Mouse (Mus musculus): ENCODE measurements around the gene Lix1l. TPM values are rescaled to one million over a fixed set of nuclear protein-coding genes. Genes with fewer than 3 reads are reported as not detected.
A peak's percentile ranks its signal among the peaks of the same experiment; 100 is the strongest.

Lix1l gene
- total and polyA plus RNA-seq, 3 experiments = 24.7 to 25.3 (median 25.2) TPM

GRCm38 (mm10) chr3:96597435-96597891 lies 3.5 kb upstream of the Lix1l start:
- Histone ChIP-seq H3K79me2 (replicated peaks; ENCODE audit: control insufficient read depth, insufficient read depth, low read length) (no peaks in the 10 kb centered on the region), H3K4me1 (ENCODE audit: control insufficient read depth, insufficient read depth, low read length) (peaks cover 10% of the 10 kb centered on the region), H3K4me3 (peak overlapping the region; percentile 67), H3K36me3 (ENCODE audit: control insufficient read depth, insufficient read depth, low read length) (peaks cover 2% of the 10 kb centered on the region; the same call in 1 of the 2 replicates), H3K9ac (ENCODE audit: low read depth, low read length) (peak overlapping the region; percentile 61), H3K27ac (peak overlapping the region; percentile 70), H3K27me3 (ENCODE audit: control insufficient read depth, insufficient read depth, low read length) (no peaks in the 10 kb centered on the region)
- intact Hi-C loops (cut with DNase I) = no loop called here
- peak; percentile 44 to 65 for DNase-seq
- 1% methylated on average over 40 of the region's 40 CpGs for WGBS
- TF ChIP-seq POLR2A (IDR thresholded peaks at IDR 0.05; ENCODE audit: insufficient read depth, low read depth, low read length) (no peak), EP300 (IDR thresholded peaks at IDR 0.05; ENCODE audit: insufficient read depth, low read depth, low read length) (no peak), CTCF (IDR thresholded peaks at IDR 0.05) (no peak)

- peak overlapping the region; percentile 61 for H3K9ac ChIP-seq (ENCODE audit: low read depth, low read length)
- H3K4me1 ChIP-seq (ENCODE audit: control insufficient read depth, insufficient read depth, low read length) = peaks cover 10% of the 10 kb centered on the region
- intact Hi-C loops (cut with DNase I) = no loop called here
- no peaks in the 10 kb centered on the region for H3K27me3 ChIP-seq (ENCODE audit: control insufficient read depth, insufficient read depth, low read length)
- H3K79me2 ChIP-seq (replicated peaks; ENCODE audit: control insufficient read depth, insufficient read depth, low read length) = no peaks in the 10 kb centered on the region
- peak; percentile 87 for DNase-seq
- 11% methylated on average over 54 of the region's 54 CpGs for WGBS
- H3K27ac ChIP-seq = peak overlapping the region; percentile 70
- TF ChIP-seq POLR2A (IDR thresholded peaks at IDR 0.05; ENCODE audit: insufficient read depth, low read depth, low read length) (peak; percentile 89), EP300 (IDR thresholded peaks at IDR 0.05; ENCODE audit: insufficient read depth, low read depth, low read length) (no peak), CTCF (IDR thresholded peaks at IDR 0.05) (no peak)
- H3K4me3 ChIP-seq = peak overlapping the region; percentile 67
- peaks cover 12% of the 10 kb centered on the region for H3K36me3 ChIP-seq (ENCODE audit: control insufficient read depth, insufficient read depth, low read length)
Measured at GRCm38 (mm10) chr3:96598156-96599068, 2.5 kb upstream of the Lix1l start.

GRCm38 (mm10) chr3:96599069-96599393 lies 1.9 kb upstream of the Lix1l start:
- H3K27ac ChIP-seq = no peak overlapping the region; the same call in 1 of the 2 replicates
- H3K79me2 ChIP-seq (replicated peaks; ENCODE audit: control insufficient read depth, insufficient read depth, low read length) = peaks cover 2% of the 10 kb centered on the region
- peaks cover 15% of the 10 kb centered on the region for H3K36me3 ChIP-seq (ENCODE audit: control insufficient read depth, insufficient read depth, low read length)
- no peak overlapping the region for H3K9ac ChIP-seq (ENCODE audit: low read depth, low read length)
- 84% methylated on average over 8 of the region's 8 CpGs for WGBS
- DNase-seq = no peak
- H3K27me3 ChIP-seq (ENCODE audit: control insufficient read depth, insufficient read depth, low read length) = no peaks in the 10 kb centered on the region
- H3K4me3 ChIP-seq = no peak overlapping the region
- intact Hi-C loops (cut with DNase I) = no loop called here
- TF ChIP-seq EP300 (IDR thresholded peaks at IDR 0.05; ENCODE audit: insufficient read depth, low read depth, low read length) (no peak), POLR2A (IDR thresholded peaks at IDR 0.05; ENCODE audit: insufficient read depth, low read depth, low read length) (no peak), CTCF (IDR thresholded peaks at IDR 0.05) (no peak)
- peaks cover 12% of the 10 kb centered on the region for H3K4me1 ChIP-seq (ENCODE audit: control insufficient read depth, insufficient read depth, low read length)

- Histone ChIP-seq H3K4me1 (ENCODE audit: control insufficient read depth, insufficient read depth, low read length) (peaks cover 13% of the 10 kb centered on the region), H3K79me2 (replicated peaks; ENCODE audit: control insufficient read depth, insufficient read depth, low read length) (peaks cover 2% of the 10 kb centered on the region), H3K27me3 (ENCODE audit: control insufficient read depth, insufficient read depth, low read length) (no peaks in the 10 kb centered on the region), H3K4me3 (no peak overlapping the region), H3K9ac (ENCODE audit: low read depth, low read length) (no peak overlapping the region), H3K36me3 (ENCODE audit: control insufficient read depth, insufficient read depth, low read length) (peaks cover 16% of the 10 kb centered on the region), H3K27ac (no peak overlapping the region)
- intact Hi-C loops (cut with DNase I) = no loop called here
- no peak for DNase-seq
- 97% methylated on average over 3 of the region's 3 CpGs for WGBS
- no peak for TF ChIP-seq EP300 (IDR thresholded peaks at IDR 0.05; ENCODE audit: insufficient read depth, low read depth, low read length)
- no peak for TF ChIP-seq POLR2A (IDR thresholded peaks at IDR 0.05; ENCODE audit: insufficient read depth, low read depth, low read length)
- TF ChIP-seq CTCF (IDR thresholded peaks at IDR 0.05) = no peak
Measured at GRCm38 (mm10) chr3:96599411-96599810, 1.5 kb upstream of the Lix1l start.

- Histone ChIP-seq H3K79me2 (replicated peaks; ENCODE audit: control insufficient read depth, insufficient read depth, low read length) (peaks cover 4% of the 10 kb centered on the region), H3K4me1 (ENCODE audit: control insufficient read depth, insufficient read depth, low read length) (peaks cover 14% of the 10 kb centered on the region), H3K27me3 (ENCODE audit: control insufficient read depth, insufficient read depth, low read length) (no peaks in the 10 kb centered on the region), H3K4me3 (peak overlapping the region; percentile 91), H3K36me3 (ENCODE audit: control insufficient read depth, insufficient read depth, low read length) (peaks cover 19% of the 10 kb centered on the region), H3K9ac (ENCODE audit: low read depth, low read length) (peak overlapping the region; percentile 87), H3K27ac (peak overlapping the region; percentile 94)
- DNase-seq = peak; percentile 86 to 89
- TF ChIP-seq POLR2A (IDR thresholded peaks at IDR 0.05; ENCODE audit: insufficient read depth, low read depth, low read length) (peak; percentile 73), CTCF (IDR thresholded peaks at IDR 0.05) (no peak), EP300 (IDR thresholded peaks at IDR 0.05; ENCODE audit: insufficient read depth, low read depth, low read length) (peak; percentile 62; the same call in 1 of the 2 replicates)
- 1% methylated on average over 23 of the region's 40 CpGs for WGBS
- intact Hi-C loops (cut with DNase I) = no loop called here
Measured at GRCm38 (mm10) chr3:96601251-96601787, 370 bp downstream of the Lix1l start.

Measured in heart, adult 2 months (tissue).